Mouse (Mus musculus) hindbrain, postnatal 0 days (tissue): ENCODE data around the gene Cfap70. TPM values are rescaled to one million over a fixed set of nuclear protein-coding genes. Genes with fewer than 3 reads are reported as not detected.

Source experiments
- ATAC-seq: fragments of 200-750 bp; cut with Nextera tagmentation; 2 replicates; pipeline ENCODE4 v1.8.0; 2017; ENCODE audit warnings: mild to moderate bottlenecking, moderate TSS enrichment, moderate library complexity
- DNase-seq: peaks from one replicate; pipeline ENCODE4 v3.0.0-alpha.2; 2015; ENCODE audit warnings: low spot score
- H3K27ac ChIP-seq: fragments of 300-500 bp; sonication (generic); 2 replicates; pipeline ENCODE4 v1.5.1; 2014; ENCODE audit warnings: mild to moderate bottlenecking
- H3K27me3 ChIP-seq: fragments of 300-500 bp; sonication (generic); 2 replicates; pipeline ENCODE4 v1.6.1; 2014; ENCODE audit warnings: low read length, mixed read lengths; ENCODE audit not compliant: insufficient read depth
- H3K36me3 ChIP-seq: fragments of 300-500 bp; sonication (generic); 2 replicates; pipeline ENCODE4 v1.6.1; 2014; ENCODE audit warnings: low read length, mixed read lengths; ENCODE audit not compliant: insufficient read depth
- H3K4me1 ChIP-seq: fragments of 300-500 bp; sonication (generic); 2 replicates; pipeline ENCODE4 v1.6.1; 2014; ENCODE audit warnings: antibody characterized with exemption, low read length, mixed read lengths; ENCODE audit not compliant: insufficient read depth
- H3K4me2 ChIP-seq: fragments of 300-500 bp; sonication (generic); 2 replicates; pipeline ENCODE4 v1.6.1; 2014; ENCODE audit warnings: low read depth, mild to moderate bottlenecking, low read length, moderate library complexity, mixed read lengths
- H3K4me3 ChIP-seq: fragments of 300-500 bp; sonication (generic); 2 replicates; pipeline ENCODE4 v1.5.1; 2014; ENCODE audit warnings: low read length
- H3K9ac ChIP-seq: fragments of 300-500 bp; sonication (generic); replicated peaks from 2 replicates; pipeline ENCODE4 v1.6.1; 2014; ENCODE audit warnings: mild to moderate bottlenecking, low read length, moderate library complexity, mixed read lengths
- H3K9me3 ChIP-seq: fragments of 300-500 bp; sonication (generic); 2 replicates; pipeline ENCODE4 v1.6.1; 2016; ENCODE audit warnings: low read length, mixed read lengths
- CTCF ChIP-seq: IDR thresholded peaks from 2 replicates; pipeline ENCODE4 v1.5.1; 2016; ENCODE audit warnings: antibody characterized with exemption, control low read depth, low read depth
- WGBS: fragments of 180-500 bp; shearing (Covaris S2); extraction: QIAGEN DNeasy Blood & Tissue Kit; methylation state at CpG from one replicate; pipeline ENCODE4 v1.1.7; 2014; 5-methylcytosine and 5-hydroxymethylcytosine counted together
- polyA plus RNA-seq: library from polyadenylated mRNA; unstranded; fragments of >200 nt; fragmentation: Nextera tagmentation; extraction: Ambion mirVana; gene quantifications from 2 replicates; pipeline ENCODE4 v1.2.1, GENCODE M21; 2015
- total RNA-seq: library from RNA; depleted of rRNA; stranded (reverse); fragments of >200 nt; gene quantifications from 2 replicates; pipeline ENCODE4 v1.2.3, GENCODE M21; 2014

Cfap70 gene
- total and polyA plus RNA-seq, 2 experiments from 2014 or later, result 0.31 to 1.8 TPM

- peak overlapping the region; percentile 53 for H3K9ac ChIP-seq
- DNase-seq (no peak), ATAC-seq (no peak)
These were observed 28.2 kb upstream of the Cfap70 start for GRCm38 (mm10) chr14:20480195-20480579.

GRCm38 (mm10) chr14:20479291-20480194 lies 27.5 kb upstream of the Cfap70 start, which contains the start of gene Anxa7:
Gene Anxa7, minus strand, starts transcription at chr14:20480133.
- ATAC-seq (peak; percentile 85), DNase-seq (peak; percentile 72)
- H3K4me1 ChIP-seq, result 0 out of 2 replicates have a peak, but pooled peaks cover 4% of the 10 kb centered on the region
- H3K9me3 ChIP-seq, result no peaks in the 10 kb centered on the region
- H3K9ac ChIP-seq, result peak within 1 kb of the TSS; percentile 53
- 2% methylated on average over 48 of the region's 48 CpGs for WGBS
- H3K4me2 ChIP-seq, result peak within 1 kb of the TSS; percentile 61
- TF ChIP-seq CTCF, result peak; percentile 39; the same call in 1 of the 2 replicates
- no peaks in the 10 kb centered on the region for H3K27me3 ChIP-seq
- H3K27ac ChIP-seq, result peak within 1 kb of the TSS; percentile 60; the same call in 1 of the 2 replicates
- H3K4me3 ChIP-seq, result peak within 1 kb of the TSS; percentile 53
- H3K36me3 ChIP-seq, result 0 out of 2 replicates have a peak, but pooled peaks cover 3% of the 10 kb centered on the region

More at GRCm38 (mm10) chr14:20480195-20480579, 28.2 kb upstream of the Cfap70 start:
- Histone ChIP-seq H3K27me3 (no peaks in the 10 kb centered on the region), H3K4me3 (peak overlapping the region; percentile 53), H3K27ac (0 out of 2 replicates have a peak overlapping the region, but pooled peaks have one; percentile 60), H3K4me1 (0 out of 2 replicates have a peak, but pooled peaks cover 4% of the 10 kb centered on the region), H3K4me2 (peak overlapping the region; percentile 61), H3K9me3 (no peaks in the 10 kb centered on the region), H3K36me3 (0 out of 2 replicates have a peak, but pooled peaks cover 9% of the 10 kb centered on the region)
- 55% methylated on average over 1 of the region's 1 CpGs for WGBS
- no peak for TF ChIP-seq CTCF

DNA sequence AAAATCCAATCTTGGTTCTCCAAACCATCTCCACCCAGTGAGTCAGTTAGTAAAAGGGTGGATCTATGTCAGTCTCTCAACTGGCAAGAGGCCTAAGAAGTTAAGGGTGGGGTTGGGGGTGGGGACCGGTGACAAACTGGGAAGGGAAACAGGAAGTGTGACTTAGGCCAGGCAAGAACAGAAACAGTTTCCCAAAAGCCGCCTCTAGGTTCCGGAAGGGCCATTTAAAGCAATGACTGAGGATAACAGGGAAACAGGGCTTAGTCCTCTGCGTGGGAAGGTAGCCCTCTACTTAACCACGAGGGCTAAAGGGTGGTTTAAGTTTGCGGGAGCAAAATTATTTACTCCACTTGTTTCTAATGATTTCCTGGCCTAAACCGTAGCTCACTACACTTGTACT lies 26.8 kb upstream of the Cfap70 start:
- 0 out of 2 replicates have a peak, but pooled peaks cover 4% of the 10 kb centered on the region for H3K4me1 ChIP-seq
- peak overlapping the region; percentile 53; the same call in 1 of the 2 replicates for H3K9ac ChIP-seq
- no peaks in the 10 kb centered on the region for H3K27me3 ChIP-seq
- no peak for DNase-seq
- peak overlapping the region; percentile 53 for H3K4me3 ChIP-seq
- WGBS, result 32% methylated on average over 7 of the region's 7 CpGs
- no peaks in the 10 kb centered on the region for H3K9me3 ChIP-seq
- no peak for ATAC-seq
- no peak for TF ChIP-seq CTCF
- peak overlapping the region; percentile 61 for H3K4me2 ChIP-seq
- peak overlapping the region; percentile 60; the same call in 1 of the 2 replicates for H3K27ac ChIP-seq
- H3K36me3 ChIP-seq, result no peaks in the 10 kb centered on the region

- Histone ChIP-seq H3K4me1 (0 out of 2 replicates have a peak, but pooled peaks cover 4% of the 10 kb centered on the region), H3K4me3 (peak overlapping the region; percentile 53; the same call in 1 of the 2 replicates), H3K4me2 (peak overlapping the region; percentile 61), H3K27ac (no peak overlapping the region), H3K9ac (no peak overlapping the region), H3K27me3 (no peaks in the 10 kb centered on the region), H3K9me3 (no peaks in the 10 kb centered on the region), H3K36me3 (no peaks in the 10 kb centered on the region)
- no peak for TF ChIP-seq CTCF
- DNase-seq (no peak), ATAC-seq (no peak)
- 59% methylated on average over 3 of the region's 3 CpGs for WGBS
These were observed 26.4 kb upstream of the Cfap70 start for GRCm38 (mm10) chr14:20478385-20478784.

GRCm38 (mm10) chr14:20477261-20478025 lies 25.4 kb upstream of the Cfap70 start:
- Histone ChIP-seq H3K9ac (no peak overlapping the region), H3K9me3 (no peaks in the 10 kb centered on the region), H3K36me3 (no peaks in the 10 kb centered on the region), H3K27ac (no peak overlapping the region), H3K4me3 (no peak overlapping the region), H3K4me2 (no peak overlapping the region), H3K27me3 (no peaks in the 10 kb centered on the region), H3K4me1 (0 out of 2 replicates have a peak, but pooled peaks cover 4% of the 10 kb centered on the region)
- 57% methylated on average over 4 of the region's 4 CpGs for WGBS
- ATAC-seq, result no peak
- no peak for DNase-seq
- TF ChIP-seq CTCF, result no peak

DNA sequence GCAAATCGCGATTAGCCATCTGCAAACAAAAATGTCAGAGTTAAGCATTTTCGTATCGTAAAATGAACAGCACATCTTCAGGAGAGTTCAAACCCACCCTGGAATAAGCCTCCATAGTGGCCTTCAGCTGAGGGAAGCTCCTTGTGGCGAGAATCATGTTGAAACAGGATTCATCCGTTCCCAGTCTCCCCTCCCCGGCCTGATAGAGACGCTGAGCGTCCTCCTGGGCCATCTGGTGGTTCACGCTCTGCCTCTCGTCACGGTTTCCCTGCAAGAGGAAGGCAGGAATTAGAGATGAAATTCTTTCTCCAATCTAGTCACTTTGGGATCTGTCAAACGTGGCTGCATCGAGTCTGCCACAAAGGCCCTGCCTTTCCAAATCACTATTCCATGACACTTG lies 8.2 kb upstream of the Cfap70 start:
- H3K9ac ChIP-seq, result no peak overlapping the region
- no peak for DNase-seq
- no peaks in the 10 kb centered on the region for H3K27me3 ChIP-seq
- WGBS, result 76% methylated on average over 14 of the region's 14 CpGs
- no peak for TF ChIP-seq CTCF
- H3K4me3 ChIP-seq, result no peak overlapping the region
- H3K9me3 ChIP-seq, result no peaks in the 10 kb centered on the region
- H3K36me3 ChIP-seq, result peaks cover 43% of the 10 kb centered on the region; the same call in 1 of the 2 replicates
- no peak overlapping the region for H3K4me2 ChIP-seq
- no peak overlapping the region for H3K27ac ChIP-seq
- no peak for ATAC-seq
- H3K4me1 ChIP-seq, result no peaks in the 10 kb centered on the region
